Mouse (Mus musculus) B cell, adult 62 days (primary cell): ENCODE results near the gene Chd9. TPM values are rescaled to one million over a fixed set of nuclear protein-coding genes. Genes with fewer than 3 reads are reported as not detected.

ENCODE experiments used
- total RNA-seq: library from RNA; stranded (reverse); gene quantifications from 4 replicates; pipeline ENCODE4 v1.2.4, GENCODE M21; 2023

The Chd9 gene
- total RNA-seq: 102 to 117 TPM (median 112 TPM) in 4 replicates

GRCm38 (mm10) chr8:90828181-90828986, at the start of gene Chd9:
Gene Chd9, plus strand, starts transcription at chr8:90828352.

GRCm38 (mm10) chr8:90817293-90817692, 10.9 kb upstream of the Chd9 start, which contains the start of gene Gm19935:
Gene Gm19935, minus strand, starts transcription at chr8:90817393.

GRCm38 (mm10) chr8:91069834-91070233, 241.7 kb downstream of the Chd9 start, which contains the start of gene Rbl2:
Gene Rbl2, plus strand, starts transcription at chr8:91070057.

Other genes with a start within 250 kb of the Chd9 start
- gene Gm19935, start 11.0 kb upstream of the Chd9 start, total RNA-seq: not detected in 4 replicates
- gene Rbl2, start 241.7 kb downstream of the Chd9 start, total RNA-seq: 63.6 to 74.8 TPM (median 65.6 TPM) in 4 replicates